Mouse (Mus musculus): ENCODE data around the gene Midn. TPM values are rescaled to one million over a fixed set of nuclear protein-coding genes. Genes with fewer than 3 reads are reported as not detected.

Gene Midn
- polyA plus RNA-seq, 1 experiment from 2014 or later: 41.7 TPM

GRCm38 (mm10) chr10:80175536-80176269, 27.6 kb downstream of the Midn start:
- WGBS: 16% methylated on average over 4 of the region's 4 CpGs
- Histone ChIP-seq H3K27ac (replicated peaks) (peak overlapping the region; percentile 91), H3K9ac (replicated peaks) (no peak overlapping the region), H3K36me3 (peaks cover 25% of the 10 kb centered on the region), H3K27me3 (0 out of 2 replicates have a peak, but pooled peaks cover 3% of the 10 kb centered on the region), H3K4me2 (replicated peaks) (no peak overlapping the region; the same call in 1 of the 2 replicates), H3K4me3 (no peak overlapping the region), H3K9me3 (no peaks in the 10 kb centered on the region), H3K4me1 (peaks cover 54% of the 10 kb centered on the region)
- ATAC-seq (ENCODE audit: low FRiP score, low read depth): no peak

GRCm38 (mm10) chr10:80176270-80176834, 28.3 kb downstream of the Midn start:
- Histone ChIP-seq H3K27ac (replicated peaks) (peak overlapping the region; percentile 91), H3K9ac (replicated peaks) (0 out of 2 replicates have a peak overlapping the region, but pooled peaks have one; percentile 17), H3K4me2 (replicated peaks) (no peak overlapping the region), H3K4me1 (peaks cover 57% of the 10 kb centered on the region), H3K9me3 (no peaks in the 10 kb centered on the region), H3K27me3 (0 out of 2 replicates have a peak, but pooled peaks cover 3% of the 10 kb centered on the region), H3K36me3 (peaks cover 19% of the 10 kb centered on the region), H3K4me3 (no peak overlapping the region)
- WGBS: 72% methylated on average over 5 of the region's 5 CpGs
- no peak for ATAC-seq (ENCODE audit: low FRiP score, low read depth)

- 0 out of 2 replicates have a peak, but pooled peaks cover 3% of the 10 kb centered on the region for H3K27me3 ChIP-seq
- H3K4me2 ChIP-seq (replicated peaks): 0 out of 2 replicates have a peak overlapping the region, but pooled peaks have one; percentile 4
- H3K4me3 ChIP-seq: no peak overlapping the region
- peaks cover 12% of the 10 kb centered on the region for H3K36me3 ChIP-seq
- peak overlapping the region; percentile 91 for H3K27ac ChIP-seq (replicated peaks)
- H3K9ac ChIP-seq (replicated peaks): no peak overlapping the region; the same call in 1 of the 2 replicates
- peaks cover 56% of the 10 kb centered on the region for H3K4me1 ChIP-seq
- ATAC-seq (ENCODE audit: low FRiP score, low read depth): no peak
- no peaks in the 10 kb centered on the region for H3K9me3 ChIP-seq
- 41% methylated on average over 7 of the region's 7 CpGs for WGBS
Measured at GRCm38 (mm10) chr10:80177441-80178279, 29.6 kb downstream of the Midn start.

- Histone ChIP-seq H3K4me2 (replicated peaks) (peak within 1 kb of the TSS; percentile 70), H3K9ac (replicated peaks) (peak within 1 kb of the TSS; percentile 99), H3K27ac (replicated peaks) (peak within 1 kb of the TSS; percentile 91), H3K4me1 (peaks cover 51% of the 10 kb centered on the region), H3K4me3 (peak within 1 kb of the TSS; percentile 96), H3K9me3 (no peaks in the 10 kb centered on the region), H3K36me3 (peaks cover 27% of the 10 kb centered on the region), H3K27me3 (peaks cover 3% of the 10 kb centered on the region; the same call in 1 of the 2 replicates)
- ATAC-seq (ENCODE audit: low FRiP score, low read depth): peak; percentile 87
- 2% methylated on average over 67 of the region's 106 CpGs for WGBS
Measured at GRCm38 (mm10) chr10:80179068-80180051, 31.3 kb downstream of the Midn start, which contains the start of gene Efna2. TSS of gene Efna2 (plus strand) at chr10:80179482.

GRCm38 (mm10) chr10:80180288-80180687, 32.2 kb downstream of the Midn start:
- Histone ChIP-seq H3K27ac (replicated peaks) (peak overlapping the region; percentile 91), H3K4me1 (peaks cover 53% of the 10 kb centered on the region), H3K9ac (replicated peaks) (peak overlapping the region; percentile 99), H3K36me3 (peaks cover 23% of the 10 kb centered on the region), H3K4me2 (replicated peaks) (peak overlapping the region; percentile 70), H3K27me3 (peaks cover 3% of the 10 kb centered on the region; the same call in 1 of the 2 replicates), H3K4me3 (peak overlapping the region; percentile 96), H3K9me3 (no peaks in the 10 kb centered on the region)
- 32% methylated on average over 6 of the region's 6 CpGs for WGBS
- no peak for ATAC-seq (ENCODE audit: low FRiP score, low read depth)

- peak overlapping the region; percentile 70 for H3K4me2 ChIP-seq (replicated peaks)
- peak overlapping the region; percentile 99 for H3K9ac ChIP-seq (replicated peaks)
- peaks cover 23% of the 10 kb centered on the region for H3K36me3 ChIP-seq
- H3K4me1 ChIP-seq: peaks cover 52% of the 10 kb centered on the region
- no peaks in the 10 kb centered on the region for H3K9me3 ChIP-seq
- WGBS: 24% methylated on average over 5 of the region's 5 CpGs
- peaks cover 7% of the 10 kb centered on the region; the same call in 1 of the 2 replicates for H3K27me3 ChIP-seq
- ATAC-seq (ENCODE audit: low FRiP score, low read depth): no peak
- peak overlapping the region; percentile 96 for H3K4me3 ChIP-seq
- peak overlapping the region; percentile 91 for H3K27ac ChIP-seq (replicated peaks)
Measured at GRCm38 (mm10) chr10:80180823-80181222, 32.8 kb downstream of the Midn start.

- Histone ChIP-seq H3K9me3 (no peaks in the 10 kb centered on the region), H3K27me3 (peaks cover 19% of the 10 kb centered on the region), H3K9ac (replicated peaks) (peak overlapping the region; percentile 99), H3K4me2 (replicated peaks) (peak overlapping the region; percentile 70), H3K4me3 (peak overlapping the region; percentile 96), H3K27ac (replicated peaks) (peak overlapping the region; percentile 91; the same call in 1 of the 2 replicates), H3K4me1 (peaks cover 50% of the 10 kb centered on the region), H3K36me3 (peaks cover 34% of the 10 kb centered on the region)
- 86% methylated on average over 7 of the region's 7 CpGs for WGBS
- ATAC-seq (ENCODE audit: low FRiP score, low read depth): no peak
Measured at GRCm38 (mm10) chr10:80182547-80182946, 34.5 kb downstream of the Midn start.

GRCm38 (mm10) chr10:80186649-80187048, 38.6 kb downstream of the Midn start:
- no peak for ATAC-seq (ENCODE audit: low FRiP score, low read depth)
- peak overlapping the region; percentile 35 for H3K4me2 ChIP-seq (replicated peaks)
- H3K4me1 ChIP-seq: peaks cover 49% of the 10 kb centered on the region
- peak overlapping the region; percentile 19 for H3K4me3 ChIP-seq
- peaks cover 51% of the 10 kb centered on the region for H3K36me3 ChIP-seq
- no peaks in the 10 kb centered on the region for H3K9me3 ChIP-seq
- peak overlapping the region; percentile 34; the same call in 1 of the 2 replicates for H3K9ac ChIP-seq (replicated peaks)
- H3K27ac ChIP-seq (replicated peaks): peak overlapping the region; percentile 97
- WGBS: 45% methylated on average over 26 of the region's 27 CpGs
- peaks cover 43% of the 10 kb centered on the region for H3K27me3 ChIP-seq

- peak overlapping the region; percentile 97 for H3K27ac ChIP-seq (replicated peaks)
- H3K9ac ChIP-seq (replicated peaks): peak overlapping the region; percentile 33; the same call in 1 of the 2 replicates
- no peaks in the 10 kb centered on the region for H3K9me3 ChIP-seq
- peaks cover 47% of the 10 kb centered on the region for H3K4me1 ChIP-seq
- H3K36me3 ChIP-seq: peaks cover 44% of the 10 kb centered on the region
- peak overlapping the region; percentile 11; the same call in 1 of the 2 replicates for H3K4me2 ChIP-seq (replicated peaks)
- WGBS: 68% methylated on average over 10 of the region's 10 CpGs
- H3K4me3 ChIP-seq: no peak overlapping the region
- peaks cover 52% of the 10 kb centered on the region for H3K27me3 ChIP-seq
- ATAC-seq (ENCODE audit: low FRiP score, low read depth): no peak
Measured at GRCm38 (mm10) chr10:80187739-80188138, 39.7 kb downstream of the Midn start.

GRCm38 (mm10) chr10:80188453-80189024, 40.5 kb downstream of the Midn start:
- H3K27me3 ChIP-seq: peaks cover 60% of the 10 kb centered on the region
- ATAC-seq (ENCODE audit: low FRiP score, low read depth): no peak
- WGBS: 40% methylated on average over 15 of the region's 15 CpGs
- H3K9me3 ChIP-seq: no peaks in the 10 kb centered on the region
- peak overlapping the region; percentile 70 for H3K4me2 ChIP-seq (replicated peaks)
- peaks cover 37% of the 10 kb centered on the region for H3K36me3 ChIP-seq
- H3K27ac ChIP-seq (replicated peaks): peak overlapping the region; percentile 97
- H3K4me1 ChIP-seq: peaks cover 52% of the 10 kb centered on the region
- peak overlapping the region; percentile 21; the same call in 1 of the 2 replicates for H3K4me3 ChIP-seq
- H3K9ac ChIP-seq (replicated peaks): peak overlapping the region; percentile 51; the same call in 1 of the 2 replicates
